Mouse (Mus musculus) CH12.LX (cell line): Measurements from ENCODE around the gene Lingo3. TPM values are rescaled to one million over a fixed set of nuclear protein-coding genes. Genes with fewer than 3 reads are reported as not detected.

Experiments
- DNase-seq: peaks from one replicate; pipeline ENCODE4 v3.0.0-alpha.2; 2013; ENCODE audit errors: extremely low read depth
- H3K27ac ChIP-seq: 2 replicates; pipeline ENCODE4 v1.5.1; 2012; ENCODE audit warnings: low read depth, mild to moderate bottlenecking, control low read depth, moderate library complexity; ENCODE audit not compliant: insufficient read depth
- H3K27me3 ChIP-seq: replicated peaks from 2 replicates; pipeline ENCODE3; 2012; ENCODE audit warnings: inconsistent platforms
- H3K36me3 ChIP-seq, 2 experiments: replicated peaks in 1 of 2; 2 replicates each; pipeline versions ENCODE3 to v1.6.1; 2012; ENCODE audit warnings: inconsistent platforms in 1 of 2, low read length in 1 of 2, mild to moderate bottlenecking in 1 of 2, mixed read lengths in 1 of 2, moderate library complexity in 1 of 2; ENCODE audit not compliant: control insufficient read depth in 1 of 2, insufficient read depth in 1 of 2
- H3K4me1 ChIP-seq, 2 experiments: 2 replicates each; pipeline ENCODE4 v1.6.1; 2012; ENCODE audit warnings: inconsistent platforms in 1 of 2, moderate library complexity in 1 of 2; ENCODE audit not compliant: insufficient read depth in 2 of 2, control insufficient read depth in 1 of 2
- H3K4me2 ChIP-seq: 2 replicates; pipeline ENCODE4 v1.6.1; 2012; ENCODE audit warnings: low read depth, mild to moderate bottlenecking, control low read depth; ENCODE audit not compliant: poor library complexity, insufficient read depth, severe bottlenecking
- H3K4me3 ChIP-seq, 3 experiments: fragments of 150-350 bp in 1 of 3; sonication (generic) in 1 of 3; replicated peaks in 1 of 3; 2 replicates each; pipeline versions ENCODE3 to v1.5.1; 2011 to 2012; ENCODE audit warnings: low read depth in 2 of 3, low read length in 2 of 3, mild to moderate bottlenecking in 2 of 3, moderate library complexity in 2 of 3, control low read depth in 1 of 3, improper control_type of control experiment in 1 of 3, inconsistent platforms in 1 of 3, mixed read lengths in 1 of 3; ENCODE audit not compliant: poor library complexity in 1 of 3
- H3K79me2 ChIP-seq: replicated peaks from 2 replicates; pipeline ENCODE4 v1.6.1; 2012; ENCODE audit warnings: mild to moderate bottlenecking, moderate library complexity; ENCODE audit not compliant: control insufficient read depth, poor library complexity, insufficient read depth, severe bottlenecking; ENCODE audit errors: extremely low read depth
- H3K9ac ChIP-seq: 2 replicates; pipeline ENCODE4 v1.6.1; 2012; ENCODE audit warnings: low read depth, mild to moderate bottlenecking, control low read depth, moderate library complexity; ENCODE audit not compliant: insufficient read depth
- H3K9me3 ChIP-seq: replicated peaks from 2 replicates; pipeline ENCODE3; 2012; ENCODE audit warnings: low read length, inconsistent platforms, mixed read lengths
- BHLHE40 ChIP-seq: IDR thresholded peaks from 2 replicates; pipeline ENCODE4 v1.6.1; 2011; ENCODE audit warnings: mild to moderate bottlenecking, low read depth, low read length, improper control_type of control experiment
- CTCF ChIP-seq, 2 experiments: IDR thresholded peaks in 1 of 2; conservative IDR thresholded peaks in 1 of 2; 2 replicates each; pipeline ENCODE4 v1.5.1; 2011 to 2012; ENCODE audit warnings: low read depth in 2 of 2, low read length in 2 of 2, improper control_type of control experiment in 1 of 2, inconsistent platforms in 1 of 2, mild to moderate bottlenecking in 1 of 2, moderate library complexity in 1 of 2
- E2F4 ChIP-seq: IDR thresholded peaks from 2 replicates; pipeline ENCODE4 v1.6.1; 2011; ENCODE audit warnings: low read depth, low read length, improper control_type of control experiment; ENCODE audit not compliant: insufficient replicate concordance
- HCFC1 ChIP-seq: IDR thresholded peaks from 2 replicates; pipeline ENCODE4 v1.6.1; 2012; ENCODE audit warnings: low read depth, mild to moderate bottlenecking, inconsistent platforms, low read length, improper control_type of control experiment
- MAX ChIP-seq: IDR thresholded peaks from 2 replicates; pipeline ENCODE4 v1.6.1; 2011; ENCODE audit warnings: low read length, improper control_type of control experiment
- MXI1 ChIP-seq: IDR thresholded peaks from 2 replicates; pipeline ENCODE4 v1.6.1; 2011; ENCODE audit warnings: mild to moderate bottlenecking, low read depth, low read length, improper control_type of control experiment
- MYC ChIP-seq: IDR thresholded peaks from 2 replicates; pipeline ENCODE4 v1.6.1; 2011; ENCODE audit warnings: low read depth, mild to moderate bottlenecking, improper control_type of control experiment, low read length
- POLR2AphosphoS2 ChIP-seq: IDR thresholded peaks from 2 replicates; pipeline ENCODE4 v1.6.1; 2011; ENCODE audit warnings: low read depth, low read length, improper control_type of control experiment
- RAD21 ChIP-seq: IDR thresholded peaks from 2 replicates; pipeline ENCODE4 v1.6.1; 2011; ENCODE audit warnings: low read depth, mild to moderate bottlenecking, low read length, improper control_type of control experiment, moderate library complexity
- SMC3 ChIP-seq: IDR thresholded peaks from 2 replicates; pipeline ENCODE4 v1.6.1; 2011; ENCODE audit warnings: low read depth, low read length, improper control_type of control experiment
- TCF12 ChIP-seq: IDR thresholded peaks from 2 replicates; pipeline ENCODE4 v1.6.1; 2014; ENCODE audit warnings: low read depth, mild to moderate bottlenecking, inconsistent platforms, low read length, improper control_type of control experiment
- ZC3H11A ChIP-seq: IDR thresholded peaks from 2 replicates; pipeline ENCODE4 v1.6.1; 2012; ENCODE audit warnings: low read depth, mild to moderate bottlenecking, inconsistent platforms, low read length, improper control_type of control experiment
- ZNF384 ChIP-seq: IDR thresholded peaks from 2 replicates; pipeline ENCODE4 v1.6.1; 2012; ENCODE audit warnings: low read depth, low read length, improper control_type of control experiment, inconsistent platforms
- dilution Hi-C: fragments of 300-500 bp; cut with MboI; formaldehyde crosslinking; loops from 2 replicates; pipeline ENCODE4 v1.14.3; 2020; ENCODE audit warnings: low sequenced_read_pairs; ENCODE audit not compliant: extremely low pct_unique_long_range_greater_than_20kb, extremely low pct_ligation_motif_present
- in situ Hi-C: fragments of 300-500 bp; cut with MboI; formaldehyde crosslinking; loops from 3 replicates; pipeline ENCODE4 v1.14.3; 2019; ENCODE audit warnings: low sequenced_read_pairs, low pct_ligation_motif_present, low pct_unique_long_range_greater_than_20kb, mixed read lengths
- polyA plus RNA-seq: library from polyadenylated mRNA; unstranded; fragments of >175 nt; gene quantifications from 2 replicates; pipeline ENCODE4 v1.2.1, GENCODE M21; 2012; ENCODE audit warnings: low read depth; ENCODE audit not compliant: insufficient read length
- total RNA-seq, 2 experiments: library from RNA; depleted of rRNA; stranded (reverse); fragments of 300-350 nt in 1 of 2; fragments of >200 nt in 1 of 2; gene quantifications; 2 replicates each; pipeline ENCODE4 v1.2.3; 2012 to 2014

Lingo3 gene
- total and polyA plus RNA-seq, 3 experiments: 0.21 TPM; not detected in 2

DNA sequence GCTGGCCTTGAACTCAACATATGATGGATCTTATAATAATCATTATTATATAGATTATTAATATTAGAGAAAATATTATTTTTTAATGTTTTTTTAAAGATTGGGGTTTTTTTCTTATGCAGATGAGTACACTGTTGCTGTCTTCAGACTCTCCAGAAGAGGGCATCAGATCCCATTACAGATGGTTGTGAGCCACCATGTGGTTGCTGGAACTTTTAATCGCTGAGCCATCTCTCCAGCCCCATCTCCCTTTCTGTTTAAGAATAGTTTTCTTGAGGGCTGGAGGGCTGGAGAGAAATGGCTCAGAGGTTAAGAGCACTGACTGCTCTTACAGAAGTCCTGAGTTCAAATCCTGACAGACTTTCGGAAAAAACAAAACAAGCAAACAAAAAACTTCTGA lies 21.8 kb downstream of the Lingo3 start:
- dilution Hi-C loops (no loop called here), in situ Hi-C loops (loop anchor here (5.0 kb wide), 1 partner anchor 35 kb away; the partner anchor contains the start of genes Lsm7 and Sppl2b)
- Histone ChIP-seq H3K9ac (no peak overlapping the region), H3K4me3 (no peak overlapping the region), H3K36me3 (no peaks in the 10 kb centered on the region), H3K4me1 (peaks cover 2 to 20% of the 10 kb centered on the region in 2 experiments; a peak in 2 of 4 replicates), H3K9me3 (no peaks in the 10 kb centered on the region), H3K27me3 (no peaks in the 10 kb centered on the region), H3K79me2 (peaks cover 4% of the 10 kb centered on the region), H3K27ac (no peak overlapping the region), H3K4me2 (no peak overlapping the region)
- peak; percentile 38 for DNase-seq
- TF ChIP-seq MXI1 (no peak), RAD21 (peak; percentile 56), CTCF (conservative IDR thresholded peaks at IDR 0.05 in 1 of 2, IDR thresholded peaks at IDR 0.05 in 1 of 2; ENCODE audit: low read depth in 2 of 2, low read length in 2 of 2) (peak in 1 of 2 experiments; percentile 86; a peak in 3 of 4 replicates), MYC (peak; percentile 98), ZC3H11A (peak; percentile 19; the same call in 1 of the 2 replicates), ZNF384 (peak; percentile 89), POLR2AphosphoS2 (no peak), E2F4 (no peak), SMC3 (peak; percentile 72), HCFC1 (peak; percentile 26; the same call in 1 of the 2 replicates), BHLHE40 (no peak)

DNA sequence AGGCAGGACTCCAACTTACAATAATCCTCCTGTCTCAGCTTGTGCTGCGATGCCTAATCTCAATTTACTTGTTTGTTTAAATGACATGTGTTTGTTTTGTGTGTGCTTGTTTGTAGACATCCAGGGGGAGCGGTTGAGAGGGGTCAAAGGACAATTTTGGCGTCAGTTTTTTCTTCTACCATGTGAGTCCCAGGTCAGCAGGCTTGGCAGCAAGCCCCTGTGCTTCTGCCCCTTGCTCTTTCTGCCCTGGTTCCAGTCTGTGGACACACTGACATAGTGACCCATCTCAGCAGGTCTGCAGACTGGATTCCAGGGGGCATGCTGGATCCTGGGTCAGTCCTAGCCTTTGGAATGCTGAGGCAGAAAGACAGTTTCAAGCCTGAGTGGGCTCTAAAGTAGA lies 24.4 kb downstream of the Lingo3 start:
- H3K4me2 ChIP-seq: no peak overlapping the region
- no peak overlapping the region for H3K27ac ChIP-seq
- no peak overlapping the region for H3K4me3 ChIP-seq
- H3K36me3 ChIP-seq: no peaks in the 10 kb centered on the region
- no peak for TF ChIP-seq MAX
- TF ChIP-seq TCF12: no peak
- H3K27me3 ChIP-seq: no peaks in the 10 kb centered on the region
- H3K9me3 ChIP-seq: no peaks in the 10 kb centered on the region
- no peak overlapping the region for H3K9ac ChIP-seq
- in situ Hi-C loops (no loop called here), dilution Hi-C loops (no loop called here)
- no peaks in the 10 kb centered on the region for H3K79me2 ChIP-seq
- DNase-seq: no peak
- peaks cover 2 to 15% of the 10 kb centered on the region in 2 experiments; a peak in 3 of 4 replicates for H3K4me1 ChIP-seq
